In the genomic region with DNA sequence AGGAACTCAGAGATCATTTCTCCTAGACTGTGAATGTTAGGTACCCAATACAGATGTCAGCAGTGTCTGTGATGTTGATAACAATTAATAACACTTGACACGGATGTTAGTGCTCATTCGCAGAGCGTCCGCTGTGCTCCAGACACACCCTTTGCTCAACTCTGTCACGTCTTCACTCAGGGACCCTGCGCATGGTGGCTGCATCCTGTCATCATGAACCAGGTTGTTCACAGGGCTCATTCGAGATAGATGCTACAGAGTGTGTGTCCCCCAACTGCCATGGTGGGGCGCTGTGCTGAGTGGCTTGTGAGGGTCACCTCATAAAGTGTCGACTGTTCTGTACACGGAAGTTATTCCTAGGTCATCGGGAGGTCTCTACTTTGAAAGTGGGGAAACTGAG, we compare ENCODE assay signal across 13 mouse cellular contexts.
DNase-seq lines count a peak whose midpoint lies in the region; ATAC-seq and TF ChIP-seq lines count a peak whose summit lies in the region.
"Had no signal": no experiment of that assay in that cellular context is flagged by ENCODE, and none has a peak within 500 bp of the region (broad histone marks: within the 10 kb centered on the region; RNA-seq: fewer than 3 reads in every experiment).

No protein-coding gene starts in this region.

- H3K9me3 ChIP-seq in embryonic facial prominence, embryonic 11.5 days (replicated peaks; ENCODE audit: control insufficient read depth, low read length) = no peaks in the 10 kb centered on the region
- H3K9me3 ChIP-seq: heart, embryonic 13.5 days; liver, embryonic 15.5 days; neural tube, embryonic 12.5 days had no signal

- 75% methylated on average over 11 of the region's 11 CpGs for WGBS in heart, adult 2 months
- 82% methylated on average over 11 of the region's 11 CpGs for WGBS in embryonic facial prominence, embryonic 11.5 days

- no peak overlapping the region for H3K4me2 ChIP-seq in embryonic facial prominence, embryonic 11.5 days (ENCODE audit: low read depth, low read length)
- peak overlapping the region; percentile 96 for H3K4me2 ChIP-seq in myocyte (ENCODE audit: low read depth)
- H3K4me2 ChIP-seq: heart, embryonic 13.5 days; liver, embryonic 15.5 days; neural tube, embryonic 12.5 days had no signal

- H3K36me3 ChIP-seq in heart, adult 2 months (ENCODE audit: control insufficient read depth, insufficient read depth, low read length) = no peaks in the 10 kb centered on the region
- H3K36me3 ChIP-seq in embryonic facial prominence, embryonic 11.5 days (replicated peaks; ENCODE audit: control insufficient read depth, insufficient read depth, low read depth, low read length) = no peaks in the 10 kb centered on the region
- no peaks in the 10 kb centered on the region for H3K36me3 ChIP-seq in myocyte (ENCODE audit: control insufficient read depth, insufficient read depth)
- H3K36me3 ChIP-seq: heart, embryonic 13.5 days; liver, embryonic 15.5 days; neural tube, embryonic 12.5 days had no signal

- ATAC-seq in embryonic facial prominence, embryonic 11.5 days (replicated peaks; ENCODE audit: insufficient number of reproducible peaks, low FRiP score, low TSS enrichment, low read depth) = no peak; the same call in 1 of the 2 replicates

- intact Hi-C loops in heart, adult 2 months (cut with DNase I) = loop anchor here (5.0 kb wide), 1 partner anchor 383 kb away; a partner anchor contains a TSS
- intact Hi-C loops in heart, postnatal 36 days (cut with DNase I) = no loop called here

- H3ac ChIP-seq in myocyte (ENCODE audit: control insufficient read depth, insufficient read length) = no peak overlapping the region

- no peaks in the 10 kb centered on the region for H3K79me2 ChIP-seq in heart, adult 2 months (replicated peaks; ENCODE audit: control insufficient read depth, insufficient read depth, low read length)
- H3K79me2 ChIP-seq in myocyte (ENCODE audit: control insufficient read depth, insufficient read depth) = no peaks in the 10 kb centered on the region

- peak; percentile 29 for TF ChIP-seq CTCF in heart, adult 2 months (IDR thresholded peaks at IDR 0.05)
- peak; percentile 41 for TF ChIP-seq CTCF in layer of hippocampus, adult 2 months (conservative IDR thresholded peaks at IDR 0.05)

- no peak for TF ChIP-seq EP300 in heart, adult 2 months (IDR thresholded peaks at IDR 0.05; ENCODE audit: insufficient read depth, low read depth, low read length)

- peaks cover 13% of the 10 kb centered on the region for H3K4me1 ChIP-seq in heart, adult 2 months (ENCODE audit: control insufficient read depth, insufficient read depth, low read length)
- peaks cover 14% of the 10 kb centered on the region for H3K4me1 ChIP-seq in embryonic facial prominence, embryonic 11.5 days (ENCODE audit: control insufficient read depth, insufficient read depth, low read length)

- no peaks in the 10 kb centered on the region for H3K27me3 ChIP-seq in heart, adult 2 months (ENCODE audit: control insufficient read depth, insufficient read depth, low read length)
- H3K27me3 ChIP-seq in embryonic facial prominence, embryonic 11.5 days (ENCODE audit: control insufficient read depth, insufficient read depth, low read length) = no peaks in the 10 kb centered on the region
- no peaks in the 10 kb centered on the region for H3K27me3 ChIP-seq in myocyte (ENCODE audit: control insufficient read depth, insufficient read depth, insufficient read length)
- H3K27me3 ChIP-seq: liver, embryonic 15.5 days; neural tube, embryonic 12.5 days had no signal

- peak in 1 of 2 experiments; percentile 5 for DNase-seq in heart, adult 2 months
- no peak for DNase-seq in heart, postnatal 36 days
- DNase-seq in layer of hippocampus, adult 2 months (ENCODE audit: low spot score in 2 of 2) = no peak
- no peak for DNase-seq in layer of hippocampus, postnatal 36 days
- no peak for DNase-seq in embryonic facial prominence, embryonic 11.5 days (ENCODE audit: low spot score)
- no peak for DNase-seq in cerebellum, adult 11 months
- no peak for DNase-seq in urinary bladder, postnatal 10 days (ENCODE audit: low spot score)

- peak overlapping the region; percentile 79 for H3K27ac ChIP-seq in heart, adult 2 months
- H3K27ac ChIP-seq in layer of hippocampus, adult 2 months = no peak overlapping the region
- peak overlapping the region; percentile 47; the same call in 1 of the 2 replicates for H3K27ac ChIP-seq in embryonic facial prominence, embryonic 11.5 days (replicated peaks; ENCODE audit: low read depth, low read length)
- H3K27ac ChIP-seq: left cerebral cortex, adult 2 months; liver, embryonic 15.5 days; neural tube, embryonic 12.5 days had no signal

- H3K4me3 ChIP-seq in heart, adult 2 months = no peak overlapping the region
- H3K4me3 ChIP-seq in layer of hippocampus, adult 2 months = no peak overlapping the region
- H3K4me3 ChIP-seq in embryonic facial prominence, embryonic 11.5 days (ENCODE audit: low read depth, low read length) = no peak overlapping the region
- H3K4me3 ChIP-seq in myocyte = no peak overlapping the region
- H3K4me3 ChIP-seq: erythroblast, embryonic 14.5 days; heart, embryonic 13.5 days; left cerebral cortex, adult 2 months; liver, embryonic 15.5 days; neural tube, embryonic 12.5 days had no signal

- H3K9ac ChIP-seq in heart, adult 2 months (ENCODE audit: low read depth, low read length) = no peak overlapping the region
- no peak overlapping the region for H3K9ac ChIP-seq in embryonic facial prominence, embryonic 11.5 days (replicated peaks; ENCODE audit: low read length)
- H3K9ac ChIP-seq: heart, embryonic 13.5 days; liver, embryonic 15.5 days; neural tube, embryonic 12.5 days had no signal

- TF ChIP-seq POLR2A in heart, adult 2 months (IDR thresholded peaks at IDR 0.05; ENCODE audit: insufficient read depth, low read depth, low read length) = no peak
- TF ChIP-seq POLR2A in myocyte (IDR thresholded peaks at IDR 0.05; ENCODE audit: insufficient read length, low read depth) = no peak

TF ChIP-seq in myocyte, 11 proteins besides CTCF, POLR2A, EP300 and RAD21:
- TF ChIP-seq USF1 (IDR thresholded peaks at IDR 0.05; ENCODE audit: low read depth) (no peak), TCF3 (IDR thresholded peaks at IDR 0.05; ENCODE audit: insufficient read length, low read depth) (no peak), TCF12 (IDR thresholded peaks at IDR 0.05; ENCODE audit: insufficient read depth, poor library complexity, severe bottlenecking) (no peak), E2F4 (IDR thresholded peaks at IDR 0.05; ENCODE audit: insufficient read depth) (no peak), POLR2AphosphoS2 (IDR thresholded peaks at IDR 0.05; ENCODE audit: insufficient read length, low read depth) (no peak), SRF (IDR thresholded peaks at IDR 0.05; ENCODE audit: control insufficient read depth, insufficient read length, low read depth) (no peak), MYOD1 (IDR thresholded peaks at IDR 0.05; ENCODE audit: control insufficient read depth in 1 of 3, insufficient read length in 2 of 3, low read depth in 2 of 3) (no peak), CEBPB (IDR thresholded peaks at IDR 0.05; ENCODE audit: insufficient read depth, poor library complexity, severe bottlenecking) (no peak), MAX (IDR thresholded peaks at IDR 0.05; ENCODE audit: low read depth) (no peak), MYOG (IDR thresholded peaks at IDR 0.05; ENCODE audit: control insufficient read depth in 1 of 3, insufficient read depth in 1 of 3, insufficient read length in 2 of 3, low read depth in 2 of 3) (no peak), REST (IDR thresholded peaks at IDR 0.05; ENCODE audit: insufficient read depth, insufficient read length) (no peak)
